Mouse (Mus musculus): ENCODE data around the gene Slc29a3.

Gene Slc29a3

GRCm38 (mm10) chr10:60767400-60767799, 14.8 kb upstream of the Slc29a3 start:
- in situ Hi-C loops (cut with MboI, MseI): no loop called here

- in situ Hi-C loops (cut with MboI, MseI): no loop called here
Observed at GRCm38 (mm10) chr10:60762126-60762525, 9.5 kb upstream of the Slc29a3 start.

- in situ Hi-C loops (cut with MboI, MseI): no loop called here
Observed at GRCm38 (mm10) chr10:60760377-60760776, 7.8 kb upstream of the Slc29a3 start.

GRCm38 (mm10) chr10:60756992-60757391, 4.4 kb upstream of the Slc29a3 start:
- in situ Hi-C loops (cut with MboI, MseI): loop anchor here (5.0 to 10.0 kb wide), 3 partner anchors 132 to 225 kb away; no protein-coding TSS in a partner anchor

- in situ Hi-C loops (cut with MboI, MseI): loop anchor here (5.0 to 10.0 kb wide), 3 partner anchors 131 to 224 kb away; no protein-coding TSS in a partner anchor
Observed at GRCm38 (mm10) chr10:60756146-60756545, 3.6 kb upstream of the Slc29a3 start.

GRCm38 (mm10) chr10:60753941-60754340, 1.3 kb upstream of the Slc29a3 start:
- in situ Hi-C loops (cut with MboI, MseI): loop anchor here in 1 of 2 experiments (10.0 kb wide), 2 partner anchors 129 to 219 kb away; no protein-coding TSS in a partner anchor

- in situ Hi-C loops (cut with MboI, MseI): loop anchor here in 1 of 2 experiments (10.0 kb wide), 2 partner anchors 128 to 218 kb away; no protein-coding TSS in a partner anchor
Observed at GRCm38 (mm10) chr10:60753261-60753660, 667 bp upstream of the Slc29a3 start.

GRCm38 (mm10) chr10:60747667-60748212, 4.9 kb downstream of the Slc29a3 start:
- in situ Hi-C loops (cut with MboI, MseI): loop anchor here (10.0 to 25.0 kb wide), 2 partner anchors 835 to 843 kb away; no protein-coding TSS in a partner anchor

- in situ Hi-C loops (cut with MboI, MseI): loop anchor here (10.0 to 25.0 kb wide), 2 partner anchors 834 to 842 kb away; no protein-coding TSS in a partner anchor
Observed at GRCm38 (mm10) chr10:60746512-60746911, 6.1 kb downstream of the Slc29a3 start.

- in situ Hi-C loops (cut with MboI, MseI): loop anchor here (10.0 to 25.0 kb wide), 2 partner anchors 832 to 840 kb away; no protein-coding TSS in a partner anchor
Observed at GRCm38 (mm10) chr10:60744543-60745290, 7.9 kb downstream of the Slc29a3 start.

- in situ Hi-C loops (cut with MboI, MseI): loop anchor here (10.0 to 25.0 kb wide), 2 partner anchors 831 to 839 kb away; no protein-coding TSS in a partner anchor
Observed at GRCm38 (mm10) chr10:60743681-60744080, 8.9 kb downstream of the Slc29a3 start.

GRCm38 (mm10) chr10:60742942-60743341, 9.7 kb downstream of the Slc29a3 start:
- in situ Hi-C loops (cut with MboI, MseI): loop anchor here (10.0 to 25.0 kb wide), 2 partner anchors 831 to 838 kb away; no protein-coding TSS in a partner anchor

- in situ Hi-C loops (cut with MboI, MseI): loop anchor here (10.0 to 25.0 kb wide), 2 partner anchors 830 to 837 kb away; no protein-coding TSS in a partner anchor
Observed at GRCm38 (mm10) chr10:60742296-60742695, 10.3 kb downstream of the Slc29a3 start.

GRCm38 (mm10) chr10:60741435-60741834, 11.2 kb downstream of the Slc29a3 start:
- in situ Hi-C loops (cut with MboI, MseI): loop anchor here (10.0 to 25.0 kb wide), 2 partner anchors 829 to 837 kb away; no protein-coding TSS in a partner anchor

GRCm38 (mm10) chr10:60739619-60740363, 12.8 kb downstream of the Slc29a3 start:
- in situ Hi-C loops (cut with MboI, MseI): loop anchor here (5.0 to 25.0 kb wide), 3 partner anchors 327 to 835 kb away; no protein-coding TSS in a partner anchor

- in situ Hi-C loops (cut with MboI, MseI): loop anchor here in 1 of 2 experiments (5.0 to 25.0 kb wide), 2 partner anchors 326 to 826 kb away; no protein-coding TSS in a partner anchor
Observed at GRCm38 (mm10) chr10:60737886-60738640, 14.5 kb downstream of the Slc29a3 start.

- in situ Hi-C loops (cut with MboI, MseI): loop anchor here in 1 of 2 experiments (5.0 to 25.0 kb wide), 2 partner anchors 325 to 825 kb away; no protein-coding TSS in a partner anchor
Observed at GRCm38 (mm10) chr10:60737169-60737728, 15.3 kb downstream of the Slc29a3 start.

GRCm38 (mm10) chr10:60735737-60736136, 16.9 kb downstream of the Slc29a3 start:
- in situ Hi-C loops (cut with MboI, MseI): loop anchor here in 1 of 2 experiments (5.0 to 25.0 kb wide), 2 partner anchors 323 to 823 kb away; no protein-coding TSS in a partner anchor

- in situ Hi-C loops (cut with MboI, MseI): loop anchor here in 1 of 2 experiments (25.0 kb wide), 1 partner anchor 821 kb away; no protein-coding TSS in a partner anchor
Observed at GRCm38 (mm10) chr10:60733471-60733870, 19.1 kb downstream of the Slc29a3 start.

Measured in T-helper 17 cell (primary cell).